Mouse (Mus musculus): ENCODE data around the gene Sall1. TPM values are rescaled to one million over a fixed set of nuclear protein-coding genes. Genes with fewer than 3 reads are reported as not detected.

The Sall1 gene
- total RNA-seq, 2 experiments from 2014 or later = not detected

DNA sequence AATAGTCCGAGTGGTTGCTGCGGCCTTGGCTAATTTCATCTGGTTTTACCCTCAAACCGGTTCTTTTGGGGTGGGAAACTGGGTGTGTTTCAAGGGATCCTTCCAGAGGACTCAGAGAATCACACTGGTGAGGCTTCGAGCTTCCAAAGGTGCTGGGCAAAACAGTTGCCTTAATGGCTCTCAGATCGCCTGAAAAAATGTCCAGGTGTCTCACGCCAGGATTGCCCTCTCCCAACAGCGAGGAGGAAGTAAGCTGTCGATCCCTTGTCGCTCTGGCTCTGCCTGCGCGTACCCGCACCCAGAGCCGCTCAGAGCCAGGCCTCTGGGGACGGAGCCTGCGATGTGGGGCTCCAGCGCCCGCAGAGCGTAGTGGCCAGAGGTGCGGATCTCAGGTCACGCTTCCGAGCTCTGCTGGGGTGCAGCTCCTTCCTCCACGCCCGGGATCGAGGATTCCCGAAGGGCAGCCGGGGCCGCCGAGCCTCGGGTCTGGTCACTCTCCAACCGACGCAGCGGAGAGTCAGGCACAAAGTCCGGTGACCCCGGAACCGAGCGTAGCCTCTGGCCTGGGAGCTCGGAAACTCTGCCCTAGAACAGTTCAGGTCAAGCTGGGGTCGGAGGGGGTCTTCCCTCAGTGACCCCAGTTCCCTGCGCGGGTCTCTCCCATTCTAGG, 3.1 kb downstream of the Sall1 start:
- ATAC-seq (replicated peaks; ENCODE audit: low FRiP score, poor library complexity, severe bottlenecking) = no peak

DNA sequence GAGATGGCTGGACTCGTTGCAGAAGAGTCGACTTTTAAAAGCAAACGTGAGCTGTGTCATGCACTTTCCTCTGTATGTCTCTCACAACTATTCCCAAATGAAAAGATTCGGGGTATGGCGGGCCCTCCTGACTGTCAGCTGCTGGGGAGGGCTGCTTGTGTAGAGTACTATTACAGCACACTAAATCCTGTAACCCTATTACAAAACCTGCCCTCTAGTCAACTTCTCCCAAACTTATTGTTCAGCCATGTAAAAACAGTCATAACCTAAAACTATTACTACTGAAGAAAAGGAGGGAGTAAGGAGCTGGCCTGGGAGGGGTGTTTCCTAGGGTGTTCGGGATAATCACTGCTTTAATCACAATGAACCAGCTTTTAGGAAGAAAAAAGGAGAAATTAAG, 4.1 kb downstream of the Sall1 start:
- no peak for ATAC-seq (replicated peaks; ENCODE audit: low FRiP score, poor library complexity, severe bottlenecking)

- no peak for ATAC-seq (replicated peaks; ENCODE audit: low FRiP score, poor library complexity, severe bottlenecking)
Observed at GRCm38 (mm10) chr8:89038920-89039319, 5.0 kb downstream of the Sall1 start.

DNA sequence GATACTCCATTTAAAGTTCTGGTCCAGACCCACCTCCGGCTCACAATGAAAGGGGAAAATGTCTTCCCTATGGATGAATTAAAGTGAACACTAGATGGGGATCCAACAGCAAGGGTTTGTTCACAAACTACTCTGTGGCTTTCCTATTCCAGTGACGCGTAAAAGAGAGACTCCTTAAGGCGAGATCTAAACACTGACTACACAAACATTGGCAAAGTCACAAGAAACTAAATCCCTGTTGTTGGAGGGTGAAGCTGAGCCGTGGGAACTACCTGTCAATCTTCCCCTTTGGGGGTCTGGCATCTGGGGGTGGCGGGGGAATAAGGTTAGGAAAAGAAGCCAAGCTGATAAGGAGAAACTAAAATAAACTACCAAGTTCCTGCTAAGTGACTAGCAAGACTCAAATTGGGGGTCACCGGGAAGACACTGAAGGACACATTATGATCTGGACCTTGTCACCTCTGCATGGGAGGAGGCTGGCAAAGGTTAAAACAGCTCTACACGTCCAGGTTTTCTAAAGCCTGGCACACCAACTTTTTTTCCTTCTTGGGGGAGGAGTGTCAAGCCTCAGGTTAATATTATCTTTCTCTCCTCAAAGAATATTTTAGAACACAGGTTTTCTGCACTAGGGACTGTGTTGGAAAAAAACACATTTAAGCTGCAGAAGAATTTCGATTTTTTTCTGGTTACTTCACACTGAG, 6.3 kb downstream of the Sall1 start:
- no peak for ATAC-seq (replicated peaks; ENCODE audit: low FRiP score, poor library complexity, severe bottlenecking)

- no peak for ATAC-seq (replicated peaks; ENCODE audit: low FRiP score, poor library complexity, severe bottlenecking)
Observed at GRCm38 (mm10) chr8:89032412-89032811, 11.6 kb downstream of the Sall1 start.

- no peak for ATAC-seq (replicated peaks; ENCODE audit: low FRiP score, poor library complexity, severe bottlenecking)
Observed at GRCm38 (mm10) chr8:89028156-89028555, 15.8 kb downstream of the Sall1 start.

DNA sequence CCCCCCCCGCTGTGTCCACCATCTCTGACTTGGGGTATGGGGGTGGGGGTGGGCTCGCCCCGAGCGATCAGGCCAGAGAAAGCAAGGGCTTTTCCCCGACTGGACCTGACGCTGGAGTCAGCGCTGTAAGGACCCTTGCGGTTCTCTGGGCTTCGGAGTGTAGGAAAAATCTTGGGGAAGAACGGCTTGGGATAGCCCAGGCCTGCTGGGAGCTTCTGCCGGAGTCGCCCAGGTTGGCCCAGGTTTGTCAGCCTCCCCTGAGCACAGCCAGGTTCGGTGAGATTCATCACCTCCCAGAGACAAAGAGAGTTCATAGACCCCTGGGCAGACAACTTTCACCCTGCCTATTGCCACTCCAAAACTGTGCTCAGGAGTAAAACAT, 17.8 kb downstream of the Sall1 start:
- no peak for ATAC-seq (replicated peaks; ENCODE audit: low FRiP score, poor library complexity, severe bottlenecking)

- no peak for ATAC-seq (replicated peaks; ENCODE audit: low FRiP score, poor library complexity, severe bottlenecking)
Observed at GRCm38 (mm10) chr8:89025281-89026138, 18.5 kb downstream of the Sall1 start.

DNA sequence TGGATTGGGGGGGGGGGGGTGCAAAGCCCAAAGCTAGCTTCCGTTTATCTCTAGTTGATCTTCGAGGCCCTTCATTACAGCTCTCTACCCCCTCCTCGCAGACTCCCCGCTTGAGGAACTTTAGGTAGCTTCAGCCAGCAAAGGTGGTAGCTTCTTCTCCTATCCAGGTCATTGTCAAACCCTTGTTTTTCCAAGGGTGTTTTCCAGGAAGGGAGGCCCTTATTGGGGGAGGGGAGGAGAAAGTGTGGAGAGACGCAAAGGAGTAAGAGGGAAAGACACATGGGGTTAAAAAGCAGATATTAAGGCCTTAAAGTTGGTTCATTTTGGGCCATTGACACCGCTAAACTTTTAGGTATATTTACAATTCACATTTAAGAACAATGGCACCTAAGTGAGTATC, 19.2 kb downstream of the Sall1 start:
- ATAC-seq (replicated peaks; ENCODE audit: low FRiP score, poor library complexity, severe bottlenecking) = no peak

DNA sequence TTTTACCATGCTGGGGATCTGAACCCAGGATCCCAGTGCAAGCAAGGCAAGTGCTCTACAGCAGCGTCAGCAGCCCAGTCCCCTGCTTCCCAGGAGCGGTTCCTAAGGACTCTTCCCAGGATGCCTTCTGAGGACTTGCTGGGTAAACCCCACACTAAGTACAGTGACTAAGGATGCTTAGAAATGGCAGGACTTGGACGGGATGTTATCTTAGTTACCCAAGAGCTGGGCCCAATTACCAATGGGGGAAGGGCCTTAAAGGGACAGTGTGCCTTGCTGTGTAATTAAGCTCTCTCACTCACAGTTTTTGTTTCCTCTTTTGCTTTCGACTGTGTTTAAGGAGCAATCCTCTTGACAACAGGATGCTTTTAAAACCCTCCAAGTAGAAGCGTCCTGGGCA, 22.8 kb downstream of the Sall1 start:
- ATAC-seq (replicated peaks; ENCODE audit: low FRiP score, poor library complexity, severe bottlenecking) = no peak

- ATAC-seq (replicated peaks; ENCODE audit: low FRiP score, poor library complexity, severe bottlenecking) = no peak
Observed at GRCm38 (mm10) chr8:89017891-89018290, 26.1 kb downstream of the Sall1 start.

- ATAC-seq (replicated peaks; ENCODE audit: low FRiP score, poor library complexity, severe bottlenecking) = no peak
Observed at GRCm38 (mm10) chr8:89016465-89017070, 27.4 kb downstream of the Sall1 start.

- no peak for ATAC-seq (replicated peaks; ENCODE audit: low FRiP score, poor library complexity, severe bottlenecking)
Observed at GRCm38 (mm10) chr8:89015539-89015938, 28.4 kb downstream of the Sall1 start.

GRCm38 (mm10) chr8:89012853-89013534, 31.0 kb downstream of the Sall1 start:
- no peak for ATAC-seq (replicated peaks; ENCODE audit: low FRiP score, poor library complexity, severe bottlenecking)

- no peak for ATAC-seq (replicated peaks; ENCODE audit: low FRiP score, poor library complexity, severe bottlenecking)
Observed at GRCm38 (mm10) chr8:89012024-89012712, 31.8 kb downstream of the Sall1 start.

DNA sequence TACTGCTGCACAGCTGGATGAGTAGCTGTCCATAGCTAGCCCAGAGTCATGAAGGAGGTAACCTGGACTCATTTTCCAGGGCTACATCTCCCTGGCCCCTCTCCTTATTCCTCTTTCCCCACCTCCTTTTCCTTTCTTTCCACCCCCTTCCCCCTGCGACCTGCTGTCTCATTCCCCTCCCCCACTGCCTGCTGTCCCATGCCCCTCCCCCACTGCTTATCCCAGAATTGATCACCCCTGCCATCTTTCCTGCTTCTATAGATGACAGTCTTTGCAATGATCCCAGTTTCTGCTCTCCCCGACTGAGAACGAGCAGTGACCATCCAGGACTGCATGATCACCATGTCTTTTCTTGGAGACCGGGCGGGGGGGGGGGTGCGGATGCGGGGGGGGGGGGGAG, 35.2 kb downstream of the Sall1 start:
- no peak for ATAC-seq (replicated peaks; ENCODE audit: low FRiP score, poor library complexity, severe bottlenecking)

DNA sequence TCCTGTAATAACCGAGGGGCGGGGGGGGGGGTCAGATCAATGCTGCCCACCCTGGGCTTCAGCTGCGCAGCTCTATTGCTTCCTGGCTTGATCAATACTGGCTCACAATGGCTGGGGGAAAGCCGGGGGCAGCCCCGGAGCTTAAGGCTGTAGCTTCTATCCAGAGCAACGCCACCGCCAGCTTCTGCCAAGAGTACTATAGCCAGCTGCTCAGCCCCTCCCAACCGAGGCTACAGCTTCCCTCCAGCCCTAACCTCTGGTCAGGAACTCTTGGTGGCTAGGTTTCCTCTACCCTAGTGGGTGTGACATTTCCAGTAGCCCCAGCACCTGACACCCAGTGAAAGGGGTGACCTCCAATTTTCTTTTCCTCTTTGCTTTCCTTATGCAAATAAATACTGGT, 36.8 kb downstream of the Sall1 start:
- ATAC-seq (replicated peaks; ENCODE audit: low FRiP score, poor library complexity, severe bottlenecking) = no peak

- ATAC-seq (replicated peaks; ENCODE audit: low FRiP score, poor library complexity, severe bottlenecking) = no peak
Observed at GRCm38 (mm10) chr8:89006426-89006825, 37.5 kb downstream of the Sall1 start.

DNA sequence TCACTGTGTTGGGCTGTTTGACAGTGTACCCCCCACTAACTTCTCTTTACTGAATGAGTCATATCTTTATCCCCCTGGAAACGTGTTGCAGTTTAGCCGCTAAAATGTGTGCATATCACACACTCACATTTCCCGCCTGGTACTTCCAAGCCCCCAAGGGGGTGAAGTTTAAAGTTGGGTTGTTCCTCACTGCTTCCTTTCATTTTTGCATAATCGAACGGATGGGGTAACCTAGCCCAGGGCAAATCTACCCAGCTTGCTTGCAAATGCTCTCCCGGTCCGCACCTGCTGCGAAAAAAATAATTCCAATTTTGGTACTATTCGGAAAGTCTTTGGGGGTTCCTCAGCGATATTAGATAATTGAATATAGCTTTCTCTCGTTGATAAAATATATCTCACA, 38.2 kb downstream of the Sall1 start:
- no peak for ATAC-seq (replicated peaks; ENCODE audit: low FRiP score, poor library complexity, severe bottlenecking)
